Mouse (Mus musculus) spleen, adult 2 months (tissue): ENCODE data around the gene Wdr83os. TPM values are rescaled to one million over a fixed set of nuclear protein-coding genes. Genes with fewer than 3 reads are reported as not detected.

Experiments used
- DNase-seq, 2 experiments: peaks; one replicate each; pipeline versions ENCODE4 v3.0.0 to v3.0.0-alpha.2; 2012 to 2021; ENCODE audit warnings: low spot score in 2 of 2, low read depth in 1 of 2
- H3K27ac ChIP-seq: fragments of 200-500 bp; 2 replicates; pipeline ENCODE4 v1.5.1; 2012; ENCODE audit warnings: low read length, inconsistent platforms; ENCODE audit not compliant: insufficient read depth
- H3K27me3 ChIP-seq: fragments of 200-500 bp; 2 replicates; pipeline ENCODE4 v1.6.1; 2012; ENCODE audit warnings: mild to moderate bottlenecking, moderate library complexity, low read length, inconsistent platforms; ENCODE audit not compliant: control insufficient read depth, insufficient read depth
- H3K36me3 ChIP-seq: fragments of 200-500 bp; 2 replicates; pipeline ENCODE4 v1.6.1; 2012; ENCODE audit warnings: mild to moderate bottlenecking, low read length, inconsistent platforms; ENCODE audit not compliant: control insufficient read depth, insufficient read depth
- H3K4me1 ChIP-seq: fragments of 200-500 bp; 2 replicates; pipeline ENCODE4 v1.6.1; 2011; ENCODE audit warnings: inconsistent platforms; ENCODE audit not compliant: control insufficient read depth, insufficient read depth, insufficient read length
- H3K4me3 ChIP-seq: fragments of 200-500 bp; 2 replicates; pipeline ENCODE4 v1.5.1; 2011; ENCODE audit warnings: mild to moderate bottlenecking, inconsistent platforms; ENCODE audit not compliant: insufficient read depth, insufficient read length; ENCODE audit errors: extremely low read depth
- CTCF ChIP-seq: fragments of 200-500 bp; IDR thresholded peaks from 2 replicates; pipeline ENCODE4 v1.5.1; 2011; ENCODE audit warnings: mild to moderate bottlenecking, inconsistent platforms; ENCODE audit not compliant: insufficient read depth, insufficient read length, insufficient replicate concordance; ENCODE audit errors: extremely low read depth
- POLR2A ChIP-seq: fragments of 200-500 bp; IDR thresholded peaks from 2 replicates; pipeline ENCODE4 v1.6.1; 2011; ENCODE audit warnings: low read depth, low read length, inconsistent platforms
- WGBS: fragments of 180-500 bp; shearing (Covaris S2); methylation state at CpG from one replicate; pipeline ENCODE4 v1.1.7; 2018; 5-methylcytosine and 5-hydroxymethylcytosine counted together
- polyA plus RNA-seq: library from polyadenylated mRNA; depleted of rRNA; stranded (reverse); fragments of >200 nt; gene quantifications from 2 replicates; pipeline ENCODE4 v1.2.3, GENCODE M21; 2012

Wdr83os gene
- polyA plus RNA-seq, 1 experiment: 68.5 TPM

GRCm38 (mm10) chr8:85091526-85092090 lies 11.1 kb downstream of the Wdr83os start:
- TF ChIP-seq POLR2A (no peak), CTCF (no peak)
- DNase-seq: no peak
- 85% methylated on average over 21 of the region's 21 CpGs for WGBS
- no peaks in the 10 kb centered on the region for H3K27me3 ChIP-seq
- peaks cover 61% of the 10 kb centered on the region for H3K36me3 ChIP-seq
- no peak overlapping the region for H3K4me3 ChIP-seq
- no peaks in the 10 kb centered on the region for H3K4me1 ChIP-seq
- H3K27ac ChIP-seq: no peak overlapping the region

- no peak for DNase-seq
- WGBS: 90% methylated on average over 13 of the region's 13 CpGs
- H3K36me3 ChIP-seq: peaks cover 57% of the 10 kb centered on the region
- no peaks in the 10 kb centered on the region for H3K27me3 ChIP-seq
- H3K4me1 ChIP-seq: no peaks in the 10 kb centered on the region
- no peak overlapping the region for H3K27ac ChIP-seq
- H3K4me3 ChIP-seq: no peak overlapping the region
- TF ChIP-seq CTCF (no peak), POLR2A (no peak)
Observed at GRCm38 (mm10) chr8:85095051-85095450, 14.5 kb downstream of the Wdr83os start.

- no peaks in the 10 kb centered on the region for H3K4me1 ChIP-seq
- WGBS: 91% methylated on average over 7 of the region's 7 CpGs
- TF ChIP-seq CTCF (no peak), POLR2A (no peak)
- no peak for DNase-seq
- peaks cover 57% of the 10 kb centered on the region for H3K36me3 ChIP-seq
- no peaks in the 10 kb centered on the region for H3K27me3 ChIP-seq
- H3K27ac ChIP-seq: no peak overlapping the region
- no peak overlapping the region for H3K4me3 ChIP-seq
Observed at GRCm38 (mm10) chr8:85095566-85095965, 15.0 kb downstream of the Wdr83os start.

GRCm38 (mm10) chr8:85096196-85096595 lies 15.7 kb downstream of the Wdr83os start:
- no peak overlapping the region for H3K4me3 ChIP-seq
- WGBS: 97% methylated on average over 16 of the region's 16 CpGs
- TF ChIP-seq POLR2A: no peak
- TF ChIP-seq CTCF: no peak
- H3K4me1 ChIP-seq: no peaks in the 10 kb centered on the region
- no peak for DNase-seq
- peaks cover 55% of the 10 kb centered on the region for H3K36me3 ChIP-seq
- no peak overlapping the region for H3K27ac ChIP-seq
- H3K27me3 ChIP-seq: no peaks in the 10 kb centered on the region

DNA sequence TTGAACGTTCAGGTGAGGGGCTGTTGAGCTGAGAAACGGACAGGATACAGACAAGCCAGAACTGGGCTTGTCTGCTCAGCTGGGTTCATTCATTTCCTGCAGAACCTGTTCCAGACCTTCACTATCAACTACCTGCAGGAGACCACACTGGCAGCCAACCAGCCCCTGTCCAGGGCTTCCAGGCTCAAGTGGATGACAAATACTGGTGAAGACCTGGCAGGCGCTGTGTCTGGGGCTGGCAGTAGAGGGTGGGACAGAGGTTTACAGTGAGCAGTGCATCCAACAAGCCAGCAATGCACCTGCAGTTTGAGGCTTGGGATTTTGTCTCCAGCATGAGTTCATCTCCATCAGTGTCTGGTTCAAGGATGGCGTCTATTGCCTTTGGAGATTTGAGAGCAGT lies 16.3 kb downstream of the Wdr83os start:
- Histone ChIP-seq H3K4me3 (no peak overlapping the region), H3K27me3 (no peaks in the 10 kb centered on the region), H3K4me1 (no peaks in the 10 kb centered on the region), H3K36me3 (peaks cover 50% of the 10 kb centered on the region), H3K27ac (no peak overlapping the region)
- 88% methylated on average over 4 of the region's 4 CpGs for whole genome bisulfite sequencing
- TF ChIP-seq POLR2A: no peak
- TF ChIP-seq CTCF: no peak
- no peak for DNase-seq

DNA sequence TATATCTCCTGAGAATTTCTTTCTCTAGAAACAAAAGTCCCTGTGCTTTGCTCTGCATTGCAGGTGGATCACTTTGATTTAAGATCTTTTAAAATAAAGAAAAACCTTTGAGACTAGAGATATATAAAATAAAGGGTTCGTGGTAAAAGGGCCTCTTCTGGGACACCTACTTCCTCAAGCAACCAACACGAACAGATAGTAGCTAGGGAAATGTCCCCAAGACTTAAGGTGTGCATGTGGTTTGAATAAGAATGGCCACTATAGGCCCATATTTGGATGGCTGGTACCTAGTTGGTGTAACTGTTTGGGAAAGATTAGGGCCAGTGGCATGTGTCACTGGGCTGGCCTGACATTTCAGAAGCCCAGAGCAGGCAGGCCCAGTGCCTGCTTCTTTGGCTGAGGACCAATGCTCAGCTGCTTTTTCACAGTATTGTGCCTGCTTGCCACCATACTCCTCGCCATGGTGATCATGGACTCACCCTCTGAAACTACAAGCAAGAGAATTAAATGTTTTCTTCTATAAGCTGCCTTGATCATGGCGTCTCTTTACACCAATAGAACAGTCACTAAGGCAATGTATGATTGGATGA lies 19.6 kb downstream of the Wdr83os start:
- Histone ChIP-seq H3K27ac (no peak overlapping the region), H3K27me3 (no peaks in the 10 kb centered on the region), H3K4me1 (no peaks in the 10 kb centered on the region), H3K4me3 (no peak overlapping the region), H3K36me3 (peaks cover 24% of the 10 kb centered on the region)
- 67% methylated on average over 4 of the region's 4 CpGs for WGBS
- TF ChIP-seq CTCF (no peak), POLR2A (no peak)
- DNase-seq: no peak

GRCm38 (mm10) chr8:85113241-85113640 lies 32.7 kb downstream of the Wdr83os start:
- 82% methylated on average over 10 of the region's 10 CpGs for WGBS
- TF ChIP-seq CTCF (no peak), POLR2A (no peak)
- Histone ChIP-seq H3K36me3 (no peaks in the 10 kb centered on the region), H3K27me3 (no peaks in the 10 kb centered on the region), H3K4me1 (no peaks in the 10 kb centered on the region), H3K4me3 (no peak overlapping the region), H3K27ac (no peak overlapping the region)
- DNase-seq: no peak
